Mouse (Mus musculus): ENCODE measurements around the gene Zwilch. TPM values are rescaled to one million over a fixed set of nuclear protein-coding genes. Genes with fewer than 3 reads are reported as not detected.

Gene Zwilch
- total RNA-seq, 2 experiments from 2014 or later: 10.0 to 11.2 TPM

DNA sequence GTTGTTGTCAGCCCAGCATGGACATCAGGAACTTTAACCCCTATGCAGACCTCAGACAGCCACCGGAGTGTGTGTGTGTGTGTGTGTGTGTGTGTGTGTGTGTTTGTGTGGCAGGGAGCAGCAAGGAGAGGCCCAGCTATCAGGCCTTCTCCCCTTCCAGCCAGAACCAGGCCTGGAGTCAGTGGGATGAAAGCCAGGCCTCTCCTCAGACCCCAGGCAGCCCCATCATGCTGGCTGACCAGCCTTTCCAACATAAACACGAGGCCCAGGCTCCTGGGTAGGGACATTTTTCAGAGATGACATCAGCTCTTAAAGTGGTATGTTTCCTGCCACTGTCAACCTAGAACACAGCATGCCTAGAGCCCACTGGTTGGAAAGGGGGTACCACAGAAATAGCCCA, 58.3 kb downstream of the Zwilch start:
- no peak for DNase-seq (ENCODE audit: low spot score in 2 of 2)

DNA sequence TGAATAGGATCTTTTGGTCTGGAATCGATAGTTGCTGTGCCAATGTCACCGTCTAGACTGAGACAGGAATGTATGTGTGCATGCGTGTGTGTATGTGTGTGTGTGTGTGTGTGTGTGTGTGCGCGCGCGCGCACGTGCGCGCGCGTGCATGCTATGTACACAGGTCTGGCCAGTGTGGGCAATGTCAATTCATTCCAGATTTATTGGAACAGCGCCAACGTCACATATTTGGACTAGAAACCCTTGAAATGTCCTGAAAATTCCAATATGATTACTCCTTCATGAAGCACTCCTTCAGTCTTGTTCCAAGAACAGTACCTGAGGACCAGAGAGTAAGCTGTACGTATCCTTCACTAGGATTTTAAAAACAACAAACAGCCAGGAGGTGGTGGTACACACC, 62.4 kb downstream of the Zwilch start:
- no peak for DNase-seq (ENCODE audit: low spot score in 2 of 2)

DNA sequence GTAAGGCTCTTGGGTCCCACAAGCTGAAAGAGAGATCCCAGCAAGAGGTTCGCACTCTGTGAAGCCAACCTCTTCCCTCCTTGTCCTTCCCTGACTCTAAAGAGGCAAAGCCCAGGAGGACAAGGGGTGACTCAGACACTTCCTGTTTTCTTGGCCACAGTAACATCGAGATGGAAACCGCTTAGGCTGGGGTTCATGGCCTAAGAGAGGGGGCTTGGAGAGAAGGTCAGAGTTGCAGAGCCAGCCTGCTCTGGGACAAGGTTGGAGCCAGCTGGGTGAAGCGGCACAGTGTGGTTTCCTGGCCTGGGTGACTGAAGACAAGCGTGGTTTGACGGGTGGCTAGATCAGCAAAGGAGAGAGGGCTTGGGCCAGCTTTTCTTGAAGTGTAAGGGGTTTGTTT, 67.6 kb downstream of the Zwilch start:
- DNase-seq (ENCODE audit: low spot score in 2 of 2): no peak

DNA sequence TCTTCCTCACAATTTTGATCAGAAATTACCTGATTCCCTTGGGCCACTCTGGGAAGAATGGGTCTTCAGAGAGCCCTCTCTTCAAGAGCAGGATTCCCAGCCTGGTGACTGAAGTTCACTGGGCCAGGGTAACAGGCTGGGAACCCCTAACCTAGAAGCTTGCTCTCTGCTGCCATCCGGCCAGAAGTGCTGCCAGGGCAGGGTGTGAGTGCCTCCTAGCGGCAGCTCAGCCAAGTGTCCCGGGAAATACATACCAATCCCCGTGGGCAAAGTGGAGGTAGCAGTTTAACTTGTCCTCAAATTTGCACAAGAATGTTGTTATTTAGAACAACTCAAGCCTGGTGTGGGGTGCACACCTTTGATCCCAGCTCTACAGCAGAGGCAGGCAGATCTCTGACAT, 72.5 kb downstream of the Zwilch start:
- DNase-seq (ENCODE audit: low spot score in 2 of 2): peak in 1 of 2 experiments; percentile 64

DNA sequence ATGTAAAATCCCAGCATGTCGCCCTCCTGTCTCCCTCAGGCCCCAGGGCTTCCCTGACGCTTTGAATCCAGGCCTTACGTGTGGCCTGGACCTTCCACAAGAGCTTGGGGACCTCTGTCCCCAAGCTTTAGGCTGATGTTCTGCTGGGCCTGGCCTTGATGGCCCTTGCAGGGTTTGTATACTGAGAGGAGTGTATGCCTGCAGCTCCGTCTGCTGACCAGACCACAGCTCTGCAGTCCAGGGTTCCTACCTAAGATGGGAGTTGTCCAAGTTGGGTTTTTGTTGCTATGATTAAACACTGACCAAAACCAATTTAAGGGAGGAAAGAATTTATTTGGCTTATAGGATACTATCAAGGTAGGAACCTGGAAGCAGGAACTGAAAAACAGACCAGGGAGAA, 74.6 kb downstream of the Zwilch start:
- DNase-seq (ENCODE audit: low spot score in 2 of 2): no peak

DNA sequence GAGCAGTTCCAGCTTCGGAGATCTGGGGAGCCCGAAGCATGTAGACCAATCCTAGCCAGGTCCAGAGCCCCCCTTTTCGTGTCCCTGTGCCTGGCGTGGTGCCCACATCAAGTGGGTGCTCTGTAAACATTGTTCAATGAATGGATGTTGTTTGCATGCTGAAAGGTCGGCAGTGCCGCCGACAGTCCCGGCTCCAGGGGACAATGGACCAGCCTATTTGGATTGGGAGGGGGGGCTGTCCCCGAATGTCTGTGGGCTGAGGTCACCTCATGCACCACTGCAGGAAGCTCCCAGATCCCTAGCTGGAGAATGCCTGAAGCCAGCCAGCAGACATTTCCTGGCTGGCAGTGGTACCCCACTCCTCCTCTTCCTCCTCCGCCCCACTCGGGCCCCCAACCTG, 78.8 kb downstream of the Zwilch start:
- DNase-seq (ENCODE audit: low spot score in 2 of 2): no peak

DNA sequence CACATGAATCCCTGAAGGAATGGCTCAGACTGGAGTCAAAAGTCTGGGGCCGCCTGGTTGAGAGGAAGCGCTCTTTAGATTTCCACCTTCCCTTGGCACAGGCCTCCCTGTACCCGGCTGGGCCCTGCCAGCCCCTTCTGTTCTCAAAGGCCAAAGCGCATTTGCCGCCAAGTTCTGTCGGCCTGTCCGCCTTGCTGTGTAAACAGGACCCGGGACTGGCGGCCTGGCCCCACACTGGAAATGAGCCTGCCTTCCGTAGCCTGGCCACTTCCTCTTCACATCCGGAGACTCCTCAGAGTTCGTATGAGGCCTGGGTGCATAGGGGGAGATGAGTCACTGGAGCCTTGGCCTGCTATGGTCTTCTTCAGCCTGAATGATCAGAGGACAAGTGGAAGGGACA, 83.9 kb downstream of the Zwilch start:
- no peak for DNase-seq (ENCODE audit: low spot score in 2 of 2)

DNA sequence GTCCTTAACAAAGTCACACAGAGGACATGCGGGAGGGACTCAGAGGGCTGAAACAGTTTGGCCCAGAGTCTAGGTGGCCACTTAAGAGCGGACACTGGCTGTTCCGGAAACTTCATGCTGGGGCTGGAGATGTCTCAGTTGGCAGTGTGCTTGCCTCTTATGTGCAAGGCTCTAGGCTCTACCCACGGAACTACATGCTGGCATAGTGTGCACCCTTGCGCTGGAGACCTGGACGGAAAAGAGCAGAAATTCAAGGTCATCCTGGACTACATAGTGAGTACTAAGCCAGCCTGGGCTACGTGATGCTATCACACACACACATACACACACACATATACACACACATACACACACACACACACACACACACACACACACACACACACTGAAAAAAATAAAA, 84.6 kb downstream of the Zwilch start:
- DNase-seq (ENCODE audit: low spot score in 2 of 2): no peak

DNA sequence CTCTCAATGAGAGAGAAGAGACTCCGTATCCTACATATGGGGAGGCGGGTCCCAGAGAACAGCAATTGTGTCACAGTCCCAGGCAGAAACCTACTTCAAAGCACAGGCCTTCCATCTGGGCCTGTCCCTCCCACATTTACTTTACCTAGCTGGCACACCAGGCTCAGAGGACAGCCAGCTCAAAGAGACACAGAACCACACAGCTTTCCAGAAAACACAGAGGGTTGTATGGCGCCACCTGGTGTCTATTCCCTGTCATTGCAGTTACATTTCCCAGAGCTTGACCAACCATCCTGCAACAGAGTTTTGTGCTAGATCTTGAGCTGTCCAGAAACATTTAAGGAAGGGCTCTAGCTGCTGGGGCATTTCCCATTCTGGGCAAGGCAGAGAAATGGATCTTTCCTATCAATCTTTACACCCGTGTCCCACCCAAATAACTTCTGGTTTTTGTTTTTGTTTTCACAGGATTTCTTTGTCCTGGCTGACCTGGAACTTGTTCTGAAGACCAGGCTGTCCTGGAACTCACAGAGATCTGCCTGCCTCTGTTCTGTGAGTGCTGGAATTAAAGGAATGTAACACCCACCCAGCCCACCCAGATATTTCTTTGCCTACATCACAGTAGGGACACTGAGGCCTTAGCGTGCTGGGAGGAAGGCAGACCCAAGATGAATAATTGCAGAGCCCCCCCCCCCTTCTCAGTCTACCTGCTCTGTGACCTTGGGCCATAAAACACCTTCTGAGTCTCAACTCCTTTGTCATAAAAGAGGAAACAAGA, 85.3 kb downstream of the Zwilch start:
- DNase-seq (ENCODE audit: low spot score in 2 of 2): peak in 1 of 2 experiments; percentile 67

Other genes starting within 250 kb of the Zwilch start
- gene Smad6, start 151.0 kb downstream of the Zwilch start, total RNA-seq (2021): 1 to 10 TPM; 5.6 to 7.2 TPM
- 1 to 10 TPM in 1 of 2 experiments, under 1 TPM in 1; 0.52 to 1.2 TPM for gene Lctl, start 56.0 kb downstream of the Zwilch start, total RNA-seq (2021)
- gene Rpl4, start 271 bp upstream of the Zwilch start, total RNA-seq (2021): 1,000 to 10,000 TPM in 1 of 2 experiments, 100 to 1,000 TPM in 1; 987 to 1,060 TPM
- gene Snapc5, start 6.2 kb upstream of the Zwilch start, total RNA-seq (2021): 10 to 100 TPM; 16.7 to 20.7 TPM
- gene Uchl4, start 62.1 kb upstream of the Zwilch start, total RNA-seq (2021): 1 to 10 TPM; 1.9 to 2.9 TPM
- 100 to 1,000 TPM; 113 to 118 TPM for gene Map2k1, start 80.5 kb upstream of the Zwilch start, total RNA-seq (2021)
- gene Tipin, start 108.5 kb upstream of the Zwilch start, total RNA-seq (2021): 10 to 100 TPM; 40.9 to 41.6 TPM
- 10 to 100 TPM; 15.3 to 17.1 TPM for gene Dis3l, start 168.2 kb upstream of the Zwilch start, total RNA-seq (2021)
- 1 to 10 TPM in 1 of 2 experiments, under 1 TPM in 1; 0.71 to 1.1 TPM for gene Megf11, start 212.5 kb upstream of the Zwilch start, total RNA-seq (2021)